Mouse (Mus musculus) urinary bladder, postnatal 4 days (tissue): Measurements from ENCODE around the gene Ppfia2.

Experiments
- DNase-seq, 2 experiments: peaks; one replicate each; pipeline ENCODE4 v3.0.0; 2021 to 2022; ENCODE audit warnings: low spot score in 2 of 2

The Ppfia2 gene

DNA sequence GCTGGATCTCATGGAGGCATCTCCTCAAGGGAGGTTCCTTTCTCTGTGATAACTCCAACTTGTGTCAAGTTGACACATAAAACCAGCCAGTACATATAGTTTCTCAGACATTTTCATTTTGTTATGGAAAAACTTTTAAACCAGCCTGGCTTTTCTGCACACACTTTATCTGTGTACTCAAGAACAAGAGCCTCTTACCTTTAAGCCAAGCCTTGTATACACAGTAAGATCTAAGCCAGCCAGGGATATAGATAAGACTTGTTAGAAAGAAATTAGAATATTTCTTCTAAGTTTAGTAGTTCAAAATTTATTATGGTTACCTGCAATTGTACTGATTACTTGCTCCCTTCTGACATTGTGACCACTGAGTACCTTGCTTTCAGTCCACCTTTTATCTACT lies 444.1 kb downstream of the Ppfia2 start:
- no peak for DNase-seq

DNA sequence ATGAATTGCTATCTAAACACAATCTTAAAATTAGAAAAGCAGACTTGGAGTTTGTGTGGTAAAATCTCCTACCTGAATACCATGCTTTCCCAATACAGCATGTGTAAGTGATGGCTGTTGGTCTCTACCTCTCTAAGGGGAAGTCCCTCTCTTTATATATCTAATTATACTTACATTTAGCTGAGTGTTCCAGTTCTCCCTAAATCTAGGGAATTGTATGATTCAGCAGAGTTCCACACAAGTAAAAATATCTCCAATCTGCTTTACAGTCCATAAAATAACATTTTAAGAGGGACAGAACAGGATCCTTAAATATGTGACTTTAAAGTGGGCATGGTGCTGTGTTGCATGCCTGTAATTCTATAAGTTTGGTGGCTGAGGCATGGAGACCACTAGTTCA lies 444.7 kb downstream of the Ppfia2 start:
- no peak for DNase-seq

GRCm38 (mm10) chr10:106924334-106924733 lies 454.2 kb downstream of the Ppfia2 start:
- DNase-seq, result no peak

GRCm38 (mm10) chr10:106924798-106925197 lies 454.7 kb downstream of the Ppfia2 start:
- no peak for DNase-seq

DNA sequence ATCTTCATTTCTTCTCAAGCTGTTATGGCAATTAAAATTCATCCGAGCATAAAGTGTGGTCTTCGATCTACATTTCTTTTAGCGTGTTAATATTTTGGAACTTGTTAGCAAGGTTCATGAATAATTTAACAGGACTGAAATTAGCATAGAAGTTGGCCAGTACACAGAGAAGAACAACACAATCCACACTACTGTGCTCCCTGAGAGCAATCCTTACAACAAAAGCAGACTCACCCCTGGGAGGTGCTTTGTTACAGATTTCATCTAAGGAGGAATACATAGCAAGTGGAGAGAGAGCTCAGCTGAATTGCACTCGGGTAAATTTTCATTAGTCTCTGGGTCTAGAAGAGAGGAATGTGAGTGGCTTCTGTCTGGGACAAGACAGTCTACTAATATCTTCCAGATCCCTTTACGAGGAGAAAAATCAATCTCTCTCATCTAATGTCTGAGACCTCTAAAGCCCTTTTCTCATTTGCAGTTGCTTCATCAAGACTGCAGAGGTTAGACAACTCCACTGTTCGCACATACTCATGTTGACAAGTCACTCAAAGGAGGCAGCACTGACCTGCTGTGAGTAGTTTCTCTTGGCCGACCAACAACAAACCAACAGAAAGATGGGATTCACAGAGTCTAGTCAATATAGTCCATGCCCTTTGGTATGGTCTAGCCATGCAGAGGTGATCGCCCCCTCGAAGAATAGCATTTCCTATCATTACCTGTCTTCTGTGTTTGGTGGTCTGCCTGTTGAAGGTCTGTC lies 458.6 kb downstream of the Ppfia2 start:
- DNase-seq, result no peak

DNA sequence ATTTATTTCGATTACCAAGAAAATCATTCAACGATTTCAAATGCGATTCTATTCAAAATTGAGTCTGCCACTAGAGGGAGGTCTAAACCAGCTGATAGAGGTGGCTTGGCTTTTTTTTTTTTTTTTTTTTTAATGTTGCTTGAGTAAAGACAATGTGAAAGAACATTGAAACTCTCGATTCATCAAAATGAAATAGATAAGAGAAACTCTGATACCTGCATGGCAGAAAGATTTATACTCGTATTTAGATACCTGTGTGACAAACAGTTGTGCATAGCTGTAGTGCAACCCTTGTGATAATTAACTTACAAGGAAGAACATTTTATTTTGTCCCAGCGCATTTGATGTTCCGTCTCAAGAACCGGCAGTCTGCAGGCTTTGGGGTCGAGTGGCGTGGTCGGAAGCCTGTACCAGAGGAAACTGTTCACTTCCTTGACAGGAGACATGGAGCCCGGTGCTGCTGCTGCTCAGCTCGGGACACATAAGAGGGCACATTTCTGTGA lies 462.5 kb downstream of the Ppfia2 start:
- no peak for DNase-seq

GRCm38 (mm10) chr10:106936996-106937395 lies 466.9 kb downstream of the Ppfia2 start:
- no peak for DNase-seq

DNA sequence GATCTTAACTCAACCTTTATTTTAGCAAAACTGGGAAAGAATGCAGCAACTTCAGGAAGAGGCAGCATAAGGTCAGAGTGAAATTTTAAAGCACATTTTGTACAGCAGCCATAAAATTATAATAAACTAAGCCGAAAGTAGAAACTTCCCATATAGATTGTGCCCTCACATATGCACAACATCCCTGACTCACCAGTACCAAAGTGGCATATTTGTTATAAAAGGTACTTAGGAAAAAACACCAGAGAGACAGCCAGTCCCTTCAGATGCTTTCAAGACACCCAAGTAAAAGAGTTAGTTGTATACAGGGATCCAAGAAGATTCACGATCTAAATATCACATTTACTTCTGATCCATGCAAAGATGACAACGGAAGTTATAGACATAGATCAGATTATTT lies 468.7 kb downstream of the Ppfia2 start:
- DNase-seq, result no peak

- DNase-seq, result no peak
These were observed 469.3 kb downstream of the Ppfia2 start for GRCm38 (mm10) chr10:106939441-106939840.

- DNase-seq, result no peak
These were observed 471.2 kb downstream of the Ppfia2 start for GRCm38 (mm10) chr10:106941380-106941779.

DNA sequence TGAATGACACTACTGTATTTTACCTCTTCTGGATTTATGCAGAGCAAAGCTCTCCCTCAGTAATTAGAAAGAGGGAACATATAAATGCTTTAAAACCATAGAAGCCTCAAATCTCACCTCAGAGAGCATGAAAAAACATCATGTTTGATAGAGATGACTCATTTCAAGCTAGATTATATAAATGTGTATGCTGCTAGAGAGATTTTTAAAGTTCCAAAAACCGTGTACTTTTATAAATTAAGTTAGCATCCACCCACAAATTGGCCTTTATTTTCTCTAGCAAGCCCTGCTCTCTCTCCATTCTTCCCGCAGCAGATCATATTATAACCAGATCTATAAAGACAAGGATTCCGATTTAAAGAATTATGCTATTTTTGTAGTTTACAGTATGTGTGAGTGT lies 488.9 kb downstream of the Ppfia2 start:
- DNase-seq, result no peak

GRCm38 (mm10) chr10:106975193-106976141 lies 505.3 kb downstream of the Ppfia2 start:
- no peak for DNase-seq
